ENCODE assay signal across 12 mouse cellular contexts in the genomic region with DNA sequence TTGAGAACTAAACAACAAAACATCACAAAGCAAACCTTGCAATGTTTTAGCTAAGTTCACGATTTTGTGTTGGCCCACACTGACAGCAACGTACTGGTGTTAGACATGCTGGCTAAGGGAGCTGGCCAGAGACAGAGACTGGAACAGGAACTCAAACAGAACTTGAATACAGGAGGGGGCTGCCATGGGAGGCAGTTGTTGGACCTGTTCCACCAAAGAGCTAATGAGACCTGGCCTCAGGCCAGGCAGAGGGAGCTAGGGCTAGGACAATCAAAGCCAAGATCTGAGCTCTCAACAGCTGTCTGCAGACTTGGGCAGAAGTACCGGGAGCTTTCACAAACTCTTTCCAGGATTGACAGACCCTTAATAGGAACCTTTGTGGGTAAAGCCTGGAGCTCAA. TPM values are rescaled to one million over a fixed set of nuclear protein-coding genes. Genes with fewer than 3 reads are reported as not detected.
DNase-seq lines count a peak whose midpoint lies in the region; ATAC-seq and TF ChIP-seq lines count a peak whose summit lies in the region.
"Had no signal": no experiment of that assay in that cellular context is flagged by ENCODE, and none has a peak within 500 bp of the region (broad histone marks: within the 10 kb centered on the region; RNA-seq: fewer than 3 reads in every experiment).

No protein-coding gene starts in this region.

- no peak overlapping the region for H3K9ac ChIP-seq in hindbrain, postnatal 0 days (replicated peaks; ENCODE audit: low read length)
- H3K9ac ChIP-seq in hindbrain, embryonic 13.5 days = no peak overlapping the region
- no peak overlapping the region for H3K9ac ChIP-seq in forebrain, embryonic 15.5 days (replicated peaks)
- H3K9ac ChIP-seq: limb, embryonic 12.5 days had no signal

- no peak for ATAC-seq in hindbrain, postnatal 0 days
- ATAC-seq in hindbrain, embryonic 13.5 days (ENCODE audit: low FRiP score) = no peak
- peak; percentile 12 for ATAC-seq in forebrain, embryonic 15.5 days (replicated peaks)
- no peak for ATAC-seq in megakaryocyte progenitor cell, adult 5-6 weeks (replicated peaks; ENCODE audit: poor library complexity)

- peaks cover 36% of the 10 kb centered on the region for H3K4me1 ChIP-seq in hindbrain, postnatal 0 days (ENCODE audit: insufficient read depth, low read length)
- peaks cover 69% of the 10 kb centered on the region for H3K4me1 ChIP-seq in hindbrain, embryonic 13.5 days (replicated peaks)
- peaks cover 70% of the 10 kb centered on the region for H3K4me1 ChIP-seq in forebrain, embryonic 15.5 days

- no peaks in the 10 kb centered on the region for H3K36me3 ChIP-seq in hindbrain, postnatal 0 days (ENCODE audit: insufficient read depth, low read length)
- H3K36me3 ChIP-seq in hindbrain, embryonic 13.5 days = peaks cover 20% of the 10 kb centered on the region
- no peaks in the 10 kb centered on the region for H3K36me3 ChIP-seq in forebrain, embryonic 15.5 days
- H3K36me3 ChIP-seq: limb, embryonic 12.5 days had no signal

- WGBS in hindbrain, postnatal 0 days = 28% methylated on average over 3 of the region's 3 CpGs
- WGBS in hindbrain, embryonic 13.5 days = 47% methylated on average over 3 of the region's 3 CpGs
- WGBS in forebrain, embryonic 15.5 days = 15% methylated on average over 3 of the region's 3 CpGs

- TF ChIP-seq CTCF in hindbrain, postnatal 0 days (IDR thresholded peaks at IDR 0.05; ENCODE audit: low read depth) = no peak

- peaks cover 5% of the 10 kb centered on the region; the same call in 1 of the 2 replicates for H3K27me3 ChIP-seq in hindbrain, postnatal 0 days (ENCODE audit: insufficient read depth, low read length)
- peaks cover 70% of the 10 kb centered on the region for H3K27me3 ChIP-seq in hindbrain, embryonic 13.5 days
- H3K27me3 ChIP-seq in forebrain, embryonic 15.5 days = peaks cover 13% of the 10 kb centered on the region

- no peak overlapping the region for H3K4me3 ChIP-seq in hindbrain, postnatal 0 days (ENCODE audit: low read length)
- no peak overlapping the region for H3K4me3 ChIP-seq in hindbrain, embryonic 13.5 days
- H3K4me3 ChIP-seq in forebrain, embryonic 15.5 days = no peak overlapping the region
- H3K4me3 ChIP-seq: limb, embryonic 12.5 days had no signal

- no peaks in the 10 kb centered on the region for H3K9me3 ChIP-seq in hindbrain, postnatal 0 days (ENCODE audit: low read length)
- H3K9me3 ChIP-seq in hindbrain, embryonic 13.5 days = no peaks in the 10 kb centered on the region
- H3K9me3 ChIP-seq in forebrain, embryonic 15.5 days = no peaks in the 10 kb centered on the region
- H3K9me3 ChIP-seq: limb, embryonic 12.5 days had no signal

- peak; percentile 90 for DNase-seq in hindbrain, postnatal 0 days (ENCODE audit: low spot score)
- peak; percentile 86 to 89 for DNase-seq in right cerebral cortex, postnatal 10 days (ENCODE audit: low spot score in 2 of 2)
- DNase-seq in right cerebral cortex, postnatal 25 days = no peak
- peak; percentile 50 to 82 for DNase-seq in lung, postnatal 4 days
- DNase-seq in spleen, postnatal 4 days (ENCODE audit: low spot score in 2 of 2) = no peak
- DNase-seq: adrenal gland, adult 2 months; heart, postnatal 36 days had no signal

- H3K27ac ChIP-seq in hindbrain, postnatal 0 days = no peak overlapping the region; the same call in 1 of the 2 replicates
- no peak overlapping the region for H3K27ac ChIP-seq in hindbrain, embryonic 13.5 days
- peak overlapping the region; percentile 44 for H3K27ac ChIP-seq in forebrain, embryonic 15.5 days (replicated peaks)
- H3K27ac ChIP-seq: limb, embryonic 12.5 days had no signal

- H3K4me2 ChIP-seq in hindbrain, postnatal 0 days (ENCODE audit: low read depth, low read length) = no peak overlapping the region
- H3K4me2 ChIP-seq in hindbrain, embryonic 13.5 days = no peak overlapping the region
- H3K4me2 ChIP-seq in forebrain, embryonic 15.5 days (replicated peaks) = no peak overlapping the region
- H3K4me2 ChIP-seq: limb, embryonic 12.5 days had no signal

RNA-seq across cellular contexts. Expression of a gene that starts 35.4 kb away (rescaled TPM):
- total RNA-seq in hindbrain, postnatal 0 days (2014; rRNA removed) = 104 and 141 TPM in 2 replicates
- 14.3 and 14.7 TPM in 2 replicates for polyA plus RNA-seq in hindbrain, postnatal 0 days (2015; fragmentation: Nextera tagmentation; extraction: Ambion mirVana)
- polyA plus RNA-seq in hindbrain, embryonic 13.5 days (2015; fragmentation: Nextera tagmentation; extraction: Ambion mirVana) = 6.0 and 7.0 TPM in 2 replicates
- 10.8 and 11.6 TPM in 2 replicates for polyA plus RNA-seq in forebrain, embryonic 15.5 days (2015; fragmentation: Nextera tagmentation; extraction: Ambion mirVana)
- 0.02 TPM in 1 of 2 replicates, not detected in the other for total RNA-seq in megakaryocyte progenitor cell, adult 5-6 weeks (2015)
- not detected in 2 replicates for total RNA-seq in megakaryocyte progenitor cell, adult 5-6 weeks (2017)

RNA-seq across cellular contexts. Expression of a gene that starts 40.5 kb away (rescaled TPM):
- 0.43 TPM in 1 of 2 replicates, not detected in the other for total RNA-seq in hindbrain, postnatal 0 days (2014; rRNA removed)
- 0.48 and 1.1 TPM in 2 replicates for polyA plus RNA-seq in hindbrain, postnatal 0 days (2015; fragmentation: Nextera tagmentation; extraction: Ambion mirVana)
- polyA plus RNA-seq in hindbrain, embryonic 13.5 days (2015; fragmentation: Nextera tagmentation; extraction: Ambion mirVana) = 0.96 and 1.2 TPM in 2 replicates
- polyA plus RNA-seq in forebrain, embryonic 15.5 days (2015; fragmentation: Nextera tagmentation; extraction: Ambion mirVana) = 1.0 and 1.1 TPM in 2 replicates
- total RNA-seq in megakaryocyte progenitor cell, adult 5-6 weeks (2015) = not detected in 2 replicates
- not detected in 2 replicates for total RNA-seq in megakaryocyte progenitor cell, adult 5-6 weeks (2017)
- total RNA-seq: gastrocnemius, adult 18-20 months; heart, postnatal 36 days had no signal

Comparison
In these comparisons a context has a peak if more than half of its experiments do, and no peak if none do; other contexts are left out.
1. DNase-seq: peak in hindbrain, postnatal 0 days (single experiment), right cerebral cortex, postnatal 10 days (2 of 2) and lung, postnatal 4 days (2 of 2); none in right cerebral cortex, postnatal 25 days (single experiment) and spleen, postnatal 4 days (0 of 2).